Mouse (Mus musculus) gastrocnemius, postnatal 14 days (tissue): ENCODE results near the gene Per1. TPM values are rescaled to one million over a fixed set of nuclear protein-coding genes. Genes with fewer than 3 reads are reported as not detected.

ENCODE experiments used
- DNase-seq: peaks from one replicate; pipeline ENCODE4 v3.0.0; 2021; ENCODE audit warnings: mixed read lengths
- intact Hi-C: fragments of 180-260 bp; cut with DNase I; formaldehyde crosslinking; loops from one replicate; pipeline ENCODE4 v1.15.1; 2025; ENCODE audit warnings: low total_unique reads
- total RNA-seq, 2 experiments: library from RNA; stranded (reverse); gene quantifications; 2 replicates each; pipeline ENCODE4 v1.2.3; 2021

Per1 gene
- total RNA-seq, 2 experiments from 2014 or later = 22.1 to 77.5 TPM

GRCm38 (mm10) chr11:69108223-69108622 lies 13.2 kb downstream of the Per1 start:
- intact Hi-C loops = no loop called here
- DNase-seq = no peak

DNA sequence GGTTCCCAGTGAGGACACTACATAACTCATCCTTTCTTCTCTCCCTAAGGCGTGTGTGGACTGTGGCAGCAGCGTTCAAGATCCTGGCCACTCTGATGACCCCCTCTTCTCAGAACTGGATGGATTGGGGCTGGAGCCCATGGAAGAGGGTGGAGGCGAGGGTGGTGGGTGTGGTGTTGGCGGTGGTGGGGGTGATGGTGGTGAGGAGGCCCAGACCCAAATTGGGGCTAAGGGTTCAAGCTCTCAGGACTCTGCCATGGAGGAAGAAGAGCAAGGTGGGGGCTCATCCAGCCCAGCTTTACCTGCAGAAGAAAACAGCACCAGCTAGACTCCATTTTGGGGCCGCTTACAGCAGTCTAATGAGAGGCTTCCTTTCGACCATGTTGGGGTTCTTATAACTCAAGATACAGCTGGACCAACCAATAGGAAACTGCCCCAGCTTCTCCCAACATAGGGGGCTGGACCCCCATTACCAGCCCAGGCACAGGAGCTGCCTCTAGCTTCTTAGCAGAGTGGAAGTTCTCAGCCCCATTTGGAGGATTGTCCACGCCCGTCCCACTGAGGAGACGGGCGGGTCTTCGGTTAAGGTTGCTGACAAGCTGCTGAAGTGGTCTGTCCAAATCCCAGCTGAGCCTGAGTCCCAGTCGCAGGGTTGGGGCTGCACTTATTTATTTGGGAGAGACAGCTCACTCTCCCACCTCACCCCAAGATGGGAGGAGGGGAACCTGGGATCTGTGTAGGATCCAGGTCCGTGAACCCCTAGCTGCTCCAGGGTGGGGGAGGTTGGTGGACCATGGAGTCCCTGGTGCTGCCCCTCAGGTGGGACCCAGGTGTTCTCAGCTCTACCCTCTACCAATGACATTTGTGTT lies 14.2 kb downstream of the Per1 start:
- DNase-seq = no peak
- intact Hi-C loops = no loop called here

DNA sequence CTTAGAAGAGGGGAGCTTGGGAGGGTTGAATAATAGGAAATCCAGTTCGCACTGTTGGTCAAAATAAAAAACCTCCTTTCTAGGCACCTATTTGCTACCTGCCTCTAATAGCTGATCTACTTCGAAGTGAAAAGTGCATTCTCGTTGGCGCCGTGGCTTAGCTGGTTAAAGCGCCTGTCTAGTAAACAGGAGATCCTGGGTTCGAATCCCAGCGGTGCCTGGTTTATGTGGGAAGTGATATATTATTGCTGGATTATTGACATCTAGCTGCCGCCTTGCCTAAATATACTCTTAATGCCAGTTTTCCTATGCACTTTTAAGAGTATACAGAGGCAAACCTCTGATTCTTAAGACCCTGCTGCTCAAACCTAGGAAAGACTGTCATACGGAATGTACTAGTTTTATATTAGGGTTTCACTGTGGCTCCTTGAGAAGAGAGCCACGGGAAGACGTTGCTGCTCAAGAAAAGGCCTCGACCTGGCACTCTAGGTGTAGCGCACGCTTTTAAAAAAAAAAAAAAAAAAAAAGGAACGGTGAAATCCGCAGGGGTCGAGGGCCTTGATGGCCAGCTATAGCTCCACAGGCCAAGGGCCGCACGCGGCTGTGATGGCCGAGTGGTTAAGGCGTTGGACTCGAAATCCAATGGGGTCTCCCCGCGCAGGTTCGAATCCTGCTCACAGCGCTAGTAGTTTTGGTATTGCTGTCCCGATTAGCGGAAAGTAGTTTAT lies 15.5 kb downstream of the Per1 start:
- intact Hi-C loops = no loop called here
- DNase-seq = peak; percentile 90

DNA sequence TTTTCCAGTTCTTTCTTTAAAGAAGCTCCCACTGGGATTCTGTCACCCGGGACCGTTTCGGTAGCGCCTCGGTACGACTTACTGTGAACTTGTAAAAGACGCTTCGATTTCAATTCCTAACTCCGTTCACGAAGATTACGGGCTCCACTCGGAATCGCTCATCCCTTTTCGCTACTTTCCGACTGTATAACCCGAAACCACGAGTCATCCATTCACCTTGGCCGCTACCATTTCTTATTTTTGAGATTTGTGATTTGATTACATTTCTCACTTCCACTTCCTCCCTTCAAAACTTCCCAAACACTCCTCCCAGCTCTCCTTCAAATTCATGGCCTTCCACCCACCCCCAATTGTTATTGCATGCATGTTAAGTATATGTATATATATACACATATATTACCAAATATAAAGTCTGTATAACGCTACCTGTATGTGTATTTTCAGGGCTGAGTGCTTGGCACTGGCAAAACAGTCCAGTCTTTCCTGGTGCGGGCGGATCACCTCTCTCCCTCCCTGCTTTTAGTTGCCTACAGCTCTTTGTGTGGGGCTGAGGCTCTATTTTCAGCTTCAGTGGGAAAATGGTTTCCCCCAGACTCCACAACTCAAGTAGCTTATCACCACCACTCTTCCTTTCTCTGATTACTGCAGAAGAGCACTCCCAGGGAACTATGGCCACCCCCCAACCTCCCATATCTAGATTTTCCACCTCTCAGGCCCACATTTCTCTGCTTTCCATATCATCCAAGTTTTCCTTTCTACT lies 16.2 kb downstream of the Per1 start:
- DNase-seq = no peak
- intact Hi-C loops = no loop called here

GRCm38 (mm10) chr11:69111865-69112264 lies 16.8 kb downstream of the Per1 start:
- DNase-seq = no peak
- intact Hi-C loops = no loop called here

- DNase-seq = no peak
- intact Hi-C loops = no loop called here
Measured at GRCm38 (mm10) chr11:69114018-69114417, 19.0 kb downstream of the Per1 start.

DNA sequence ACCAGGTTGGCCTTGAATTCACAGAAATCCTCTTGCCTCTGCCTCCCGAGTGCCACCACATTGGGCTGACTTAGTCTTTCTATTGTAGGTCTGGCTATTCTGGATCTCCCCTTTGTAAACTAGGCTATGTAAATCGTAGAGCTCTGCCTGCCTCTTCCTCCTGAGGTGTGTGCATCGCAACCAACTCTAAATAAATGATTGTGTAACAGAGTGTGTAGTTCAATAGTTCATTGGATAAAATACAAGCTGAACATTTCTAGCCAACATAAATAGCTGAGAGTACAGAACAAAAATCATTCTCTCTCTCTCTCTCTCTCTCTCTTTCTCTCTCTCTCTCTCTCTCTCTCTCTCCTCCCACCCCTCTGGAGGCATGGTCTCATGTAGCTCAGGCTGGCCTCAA lies 19.6 kb downstream of the Per1 start:
- DNase-seq = no peak
- intact Hi-C loops = no loop called here

DNA sequence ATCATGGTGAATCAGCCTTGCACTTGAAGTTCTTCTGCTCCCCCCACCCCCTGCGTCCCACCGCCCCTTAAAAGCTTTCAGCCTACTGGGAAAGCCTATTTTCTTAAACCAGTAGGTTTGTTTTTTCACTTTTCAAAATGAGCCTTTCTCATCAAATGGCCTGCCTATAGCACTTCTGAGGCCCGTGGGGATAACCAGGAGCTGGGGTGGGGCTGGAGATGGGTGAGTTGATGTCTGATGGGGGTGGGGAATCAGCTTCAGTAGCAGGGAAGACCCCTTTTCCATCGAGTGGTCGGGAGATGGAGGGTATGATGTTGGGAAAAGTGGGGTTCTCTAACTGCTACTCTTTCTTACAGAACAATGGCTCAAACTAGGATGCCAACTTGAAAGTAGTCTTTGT lies 21.8 kb downstream of the Per1 start:
- intact Hi-C loops = no loop called here

DNA sequence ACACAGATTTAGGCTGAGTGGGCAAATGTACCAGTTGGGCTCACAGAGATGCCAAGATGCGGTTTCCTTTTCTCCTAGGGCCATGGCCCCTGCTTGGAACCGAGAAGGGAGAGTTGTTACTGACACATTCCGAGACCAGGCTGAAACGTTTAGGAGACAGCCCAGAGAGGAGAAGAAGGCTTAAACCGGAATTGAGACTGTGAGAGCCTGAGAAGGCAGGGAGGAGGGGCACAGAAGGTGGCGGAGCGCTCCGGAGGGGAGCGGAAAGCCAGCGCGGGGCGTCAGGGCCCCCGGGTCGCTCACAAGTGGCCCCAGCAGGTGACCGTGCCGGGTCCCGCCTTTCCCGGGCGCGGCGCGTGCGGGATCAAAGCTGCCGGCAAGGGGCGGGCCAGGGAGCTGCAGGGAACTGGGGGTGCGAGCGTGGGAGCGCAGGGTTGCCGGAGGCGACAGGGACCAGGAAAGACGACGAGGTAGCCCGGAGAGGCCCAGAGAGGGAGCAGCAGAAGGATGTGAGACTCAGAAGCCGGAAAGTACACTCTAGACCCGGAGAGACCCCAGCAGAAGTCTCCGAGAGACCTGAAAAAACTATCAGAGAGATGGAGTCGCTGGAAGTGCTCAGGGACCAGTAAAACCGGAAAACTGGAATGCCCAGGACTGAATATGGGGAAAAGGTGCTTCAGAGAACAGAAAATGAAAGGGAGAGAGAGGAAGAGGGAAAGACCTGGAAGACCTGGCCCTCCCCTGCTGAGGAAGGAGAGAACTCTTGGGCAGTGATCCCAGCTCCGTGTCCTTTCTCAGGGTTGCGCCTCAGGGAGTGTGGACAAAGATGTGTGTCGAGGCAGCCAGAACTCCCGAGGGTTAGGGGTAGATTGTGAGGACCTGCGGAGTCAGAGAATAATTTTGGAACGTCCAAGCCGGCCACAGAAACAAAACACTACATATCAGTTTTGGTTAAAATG lies 23.0 kb downstream of the Per1 start:
- intact Hi-C loops = no loop called here
- DNase-seq = no peak

More for the DNA sequence above, 21.8 kb downstream of the Per1 start:
- no peak for DNase-seq

DNA sequence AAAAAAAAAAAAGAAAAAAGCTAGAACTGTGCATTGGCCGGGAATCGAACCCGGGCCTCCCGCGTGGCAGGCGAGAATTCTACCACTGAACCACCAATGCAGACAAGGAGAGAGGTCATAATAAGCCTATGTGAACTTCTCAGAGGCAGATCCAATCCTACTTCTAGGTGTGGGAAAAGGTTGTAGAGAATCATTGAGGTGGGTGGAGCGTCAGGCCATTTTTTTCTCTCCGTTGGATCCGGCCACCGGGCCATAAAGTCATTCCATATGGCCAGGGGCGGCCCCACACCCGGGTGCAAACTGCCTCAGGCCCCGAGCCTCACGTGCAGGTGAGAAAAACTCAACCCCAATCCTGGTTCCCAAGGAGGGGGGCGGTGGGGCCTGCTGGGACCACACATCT lies 23.7 kb downstream of the Per1 start:
- no peak for DNase-seq
- intact Hi-C loops = no loop called here

- intact Hi-C loops = loop anchor here (5.0 kb wide), 1 partner anchor 52 kb away; no protein-coding TSS in a partner anchor
- DNase-seq = no peak
Measured at GRCm38 (mm10) chr11:69119446-69120155, 24.6 kb downstream of the Per1 start.

DNA sequence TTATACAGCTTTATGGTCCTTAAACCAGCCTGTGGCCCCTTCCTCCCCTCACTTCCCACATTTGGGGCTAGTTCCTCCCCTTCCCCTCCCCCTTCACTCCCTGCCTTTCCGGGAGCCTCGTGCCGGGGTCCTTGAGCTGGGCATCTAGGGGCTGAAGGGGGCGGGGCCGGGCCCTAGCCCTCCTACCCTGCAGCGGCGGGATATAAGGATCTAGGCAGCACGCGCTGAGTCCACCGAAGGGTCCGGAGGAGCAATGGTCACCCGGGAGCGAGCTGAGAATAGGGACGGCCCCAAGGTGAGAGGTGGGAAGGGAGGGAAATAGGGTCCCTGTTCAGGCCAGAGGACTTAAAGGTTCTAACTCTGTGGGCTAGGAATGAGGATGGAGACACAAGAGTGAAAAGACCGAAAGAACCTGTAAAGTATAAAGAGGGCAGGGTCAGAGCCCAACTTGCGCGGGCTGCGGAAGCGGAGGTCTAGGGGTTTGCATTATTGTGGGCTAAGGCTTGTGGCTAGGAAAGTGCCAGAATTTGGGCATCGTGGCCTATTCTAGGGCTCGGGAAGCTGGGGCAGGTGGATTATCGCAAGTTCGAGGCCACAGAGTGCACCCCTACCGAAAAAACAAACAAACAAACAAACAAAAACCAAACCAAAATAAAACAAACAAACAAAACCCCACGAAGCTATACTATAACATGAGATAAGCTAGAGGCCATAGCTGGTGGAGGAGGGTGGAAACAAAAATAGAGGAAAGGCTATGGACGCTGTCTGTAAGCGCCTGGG lies 25.4 kb downstream of the Per1 start, which contains the start of gene Hes7:
Hes7 (plus strand) TSS at position 184 of the 780 bp plus-strand sequence.
- intact Hi-C loops = loop anchor here (5.0 kb wide), 1 partner anchor 53 kb away; no protein-coding TSS in a partner anchor
- DNase-seq = no peak

- intact Hi-C loops = loop anchor here (5.0 kb wide), 1 partner anchor 54 kb away; no protein-coding TSS in a partner anchor
- DNase-seq = no peak
Measured at GRCm38 (mm10) chr11:69121001-69121740, 26.2 kb downstream of the Per1 start.

GRCm38 (mm10) chr11:69121741-69122335 lies 26.8 kb downstream of the Per1 start:
- intact Hi-C loops = loop anchor here (5.0 kb wide), 1 partner anchor 55 kb away; no protein-coding TSS in a partner anchor
- DNase-seq = no peak

DNA sequence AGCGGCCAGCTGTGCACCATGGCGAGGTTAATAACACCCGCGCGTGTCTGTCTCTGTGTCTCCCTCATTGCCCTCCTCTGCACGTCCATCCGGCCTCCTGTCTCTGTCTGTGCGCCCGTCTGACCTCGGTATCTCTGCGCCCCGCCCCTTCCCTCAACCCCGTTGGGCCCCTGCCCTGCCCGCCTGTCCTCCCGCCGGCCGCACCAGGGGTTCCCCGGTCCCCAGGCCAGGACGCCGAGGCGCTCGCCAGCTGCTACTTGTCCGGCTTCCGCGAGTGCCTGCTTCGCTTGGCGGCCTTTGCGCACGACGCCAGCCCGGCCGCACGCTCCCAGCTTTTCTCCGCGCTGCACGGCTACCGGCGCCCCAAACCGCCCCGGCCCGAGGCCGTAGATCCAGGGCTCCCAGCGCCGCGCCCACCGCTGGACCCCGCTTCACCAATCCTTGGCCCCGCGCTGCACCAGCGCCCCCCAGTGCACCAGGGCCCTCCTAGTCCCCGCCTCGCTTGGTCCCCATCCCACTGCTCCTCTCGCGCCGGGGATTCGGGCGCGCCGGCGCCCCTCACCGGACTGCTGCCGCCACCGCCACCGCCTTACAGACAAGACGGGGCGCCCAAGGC lies 27.4 kb downstream of the Per1 start, which contains the start of gene 9130213A22Rik:
9130213A22Rik (minus strand) TSS at position 254 of the 616 bp plus-strand sequence.
- intact Hi-C loops = loop anchor here (5.0 kb wide), 1 partner anchor 55 kb away; no protein-coding TSS in a partner anchor
- DNase-seq = peak; percentile 93
